Mouse (Mus musculus) limb, embryonic 14.5 days (tissue): Measurements from ENCODE around the gene Dyrk2. TPM values are rescaled to one million over a fixed set of nuclear protein-coding genes. Genes with fewer than 3 reads are reported as not detected.
A peak's percentile ranks its signal among the peaks of the same experiment; 100 is the strongest.

Experiments used
- ATAC-seq: fragments of 200-750 bp; cut with Nextera tagmentation; 2 replicates; pipeline ENCODE4 v1.8.0; 2017; ENCODE audit warnings: low read depth, moderate number of reproducible peaks, moderate TSS enrichment; ENCODE audit not compliant: low FRiP score
- DNase-seq: peaks from one replicate; pipeline ENCODE4 v3.0.0-alpha.2; 2015; ENCODE audit warnings: low spot score
- H3K27ac ChIP-seq: fragments of 300-500 bp; sonication (generic); replicated peaks from 2 replicates; pipeline ENCODE4 v1.5.1; 2014; ENCODE audit warnings: low read depth, mild to moderate bottlenecking, low read length, moderate library complexity, mixed read lengths
- H3K27me3 ChIP-seq: fragments of 300-500 bp; sonication (generic); 2 replicates; pipeline ENCODE4 v1.6.1; 2014; ENCODE audit warnings: low read length, mixed read lengths; ENCODE audit not compliant: control insufficient read depth, insufficient read depth
- H3K36me3 ChIP-seq: fragments of 300-500 bp; sonication (generic); 2 replicates; pipeline ENCODE4 v1.6.1; 2014; ENCODE audit warnings: mild to moderate bottlenecking, low read length, moderate library complexity, mixed read lengths; ENCODE audit not compliant: control insufficient read depth, insufficient read depth
- H3K4me1 ChIP-seq: fragments of 300-500 bp; sonication (generic); 2 replicates; pipeline ENCODE4 v1.6.1; 2014; ENCODE audit warnings: antibody characterized with exemption, low read length, mixed read lengths; ENCODE audit not compliant: control insufficient read depth, insufficient read depth
- H3K4me2 ChIP-seq: fragments of 300-500 bp; sonication (generic); replicated peaks from 2 replicates; pipeline ENCODE4 v1.6.1; 2014; ENCODE audit warnings: low read depth, mild to moderate bottlenecking, low read length, moderate library complexity; ENCODE audit not compliant: severe bottlenecking
- H3K4me3 ChIP-seq: fragments of 300-500 bp; sonication (generic); replicated peaks from 2 replicates; pipeline ENCODE4 v1.5.1; 2014; ENCODE audit warnings: low read length
- H3K9ac ChIP-seq: fragments of 300-500 bp; sonication (generic); 2 replicates; pipeline ENCODE4 v1.6.1; 2014; ENCODE audit warnings: mild to moderate bottlenecking, low read depth, low read length, moderate library complexity; ENCODE audit not compliant: severe bottlenecking
- H3K9me3 ChIP-seq: fragments of 300-500 bp; sonication (generic); 2 replicates; pipeline ENCODE4 v1.6.1; 2016; ENCODE audit warnings: low read length; ENCODE audit not compliant: control insufficient read depth
- POLR2A ChIP-seq: fragments of 200-500 bp; IDR thresholded peaks from 2 replicates; pipeline ENCODE4 v1.8.0; 2012; ENCODE audit warnings: inconsistent platforms, mild to moderate bottlenecking, moderate library complexity, borderline replicate concordance; ENCODE audit not compliant: insufficient read depth, insufficient read length; ENCODE audit errors: extremely low read depth
- WGBS: fragments of 180-500 bp; shearing (Covaris S2); extraction: QIAGEN DNeasy Blood & Tissue Kit; methylation state at CpG from one replicate; pipeline ENCODE4 v1.1.7; 2014; 5-methylcytosine and 5-hydroxymethylcytosine counted together
- polyA plus RNA-seq, 2 experiments: library from polyadenylated mRNA; depleted of rRNA in 1 of 2; stranded (reverse) in 1 of 2; unstranded in 1 of 2; fragments of >200 nt; fragmentation: Nextera tagmentation in 1 of 2; extraction: Ambion mirVana in 1 of 2; gene quantifications; 2 replicates each; pipeline versions ENCODE4 v1.2.1 to v1.2.3; 2012 to 2014

Gene Dyrk2
- polyA plus RNA-seq, 2 experiments = 13.3 to 20.9 TPM

GRCm38 (mm10) chr10:118882258-118882885 is 12.4 kb upstream of the Dyrk2 start:
- Histone ChIP-seq H3K9ac (no peak overlapping the region), H3K4me2 (no peak overlapping the region), H3K27ac (0 out of 2 replicates have a peak overlapping the region, but pooled peaks have one; percentile 13), H3K27me3 (no peaks in the 10 kb centered on the region), H3K36me3 (no peaks in the 10 kb centered on the region), H3K4me3 (no peak overlapping the region), H3K4me1 (no peaks in the 10 kb centered on the region), H3K9me3 (no peaks in the 10 kb centered on the region)
- 82% methylated on average over 12 of the region's 12 CpGs for WGBS
- TF ChIP-seq POLR2A = no peak
- ATAC-seq (no peak), DNase-seq (no peak)

GRCm38 (mm10) chr10:118880776-118881175 is 10.8 kb upstream of the Dyrk2 start:
- Histone ChIP-seq H3K36me3 (no peaks in the 10 kb centered on the region), H3K27ac (no peak overlapping the region), H3K9ac (no peak overlapping the region), H3K4me3 (no peak overlapping the region), H3K4me1 (no peaks in the 10 kb centered on the region), H3K27me3 (no peaks in the 10 kb centered on the region), H3K9me3 (no peaks in the 10 kb centered on the region), H3K4me2 (no peak overlapping the region)
- DNase-seq = no peak
- ATAC-seq = no peak
- TF ChIP-seq POLR2A = no peak
- 89% methylated on average over 2 of the region's 2 CpGs for WGBS

- no peak overlapping the region for H3K27ac ChIP-seq
- peaks cover 11% of the 10 kb centered on the region for H3K4me1 ChIP-seq
- H3K4me3 ChIP-seq = no peak overlapping the region
- no peak overlapping the region for H3K9ac ChIP-seq
- TF ChIP-seq POLR2A = no peak
- H3K4me2 ChIP-seq = no peak overlapping the region
- ATAC-seq (no peak), DNase-seq (no peak)
- H3K36me3 ChIP-seq = no peaks in the 10 kb centered on the region
- H3K9me3 ChIP-seq = no peaks in the 10 kb centered on the region
- WGBS = 94% methylated on average over 2 of the region's 2 CpGs
- no peaks in the 10 kb centered on the region for H3K27me3 ChIP-seq
Measured at GRCm38 (mm10) chr10:118872196-118872595, 2.2 kb upstream of the Dyrk2 start.

- H3K4me3 ChIP-seq = peak overlapping the region; percentile 94
- peak; percentile 58 for ATAC-seq
- H3K36me3 ChIP-seq = peaks cover 6% of the 10 kb centered on the region
- no peaks in the 10 kb centered on the region for H3K9me3 ChIP-seq
- TF ChIP-seq POLR2A = 0 out of 2 replicates have a peak, but pooled peaks have one; percentile 2
- H3K4me2 ChIP-seq = peak overlapping the region; percentile 96
- H3K9ac ChIP-seq = peak overlapping the region; percentile 98
- peak overlapping the region; percentile 88 for H3K27ac ChIP-seq
- peaks cover 25% of the 10 kb centered on the region for H3K4me1 ChIP-seq
- peak; percentile 76 for DNase-seq
- 0% methylated on average over 16 of the region's 16 CpGs for WGBS
- no peaks in the 10 kb centered on the region for H3K27me3 ChIP-seq
Measured at GRCm38 (mm10) chr10:118869591-118870001, 413 bp downstream of the Dyrk2 start.

GRCm38 (mm10) chr10:118868601-118869590 is 1.1 kb downstream of the Dyrk2 start:
- peak overlapping the region; percentile 98 for H3K9ac ChIP-seq
- peak overlapping the region; percentile 94 for H3K27ac ChIP-seq
- H3K36me3 ChIP-seq = peaks cover 13% of the 10 kb centered on the region
- H3K9me3 ChIP-seq = no peaks in the 10 kb centered on the region
- peak; percentile 85 for ATAC-seq
- DNase-seq = peak; percentile 74
- no peaks in the 10 kb centered on the region for H3K27me3 ChIP-seq
- peak overlapping the region; percentile 94 for H3K4me3 ChIP-seq
- peaks cover 25% of the 10 kb centered on the region for H3K4me1 ChIP-seq
- peak overlapping the region; percentile 96 for H3K4me2 ChIP-seq
- peak; percentile 92 for TF ChIP-seq POLR2A
- under 1% methylated on average over 33 of the region's 130 CpGs for WGBS
